Mouse (Mus musculus) heart, postnatal 0 days (tissue): ENCODE measurements around the gene Cep95. TPM values are rescaled to one million over a fixed set of nuclear protein-coding genes. Genes with fewer than 3 reads are reported as not detected.
A peak's percentile ranks its signal among the peaks of the same experiment; 100 is the strongest.

Experiments
- ATAC-seq: fragments of 200-750 bp; cut with Nextera tagmentation; 2 replicates; pipeline ENCODE4 v1.8.0; 2017; ENCODE audit warnings: low read depth, moderate number of reproducible peaks, moderate library complexity; ENCODE audit not compliant: insufficient read depth
- DNase-seq: peaks from one replicate; pipeline ENCODE4 v3.0.0-alpha.2; 2016; ENCODE audit warnings: low spot score
- H3K27ac ChIP-seq: fragments of 300-500 bp; sonication (generic); 2 replicates; pipeline ENCODE4 v1.5.1; 2014; ENCODE audit warnings: low read depth, mild to moderate bottlenecking
- H3K27me3 ChIP-seq: fragments of 300-500 bp; sonication (generic); 2 replicates; pipeline ENCODE4 v1.6.1; 2014; ENCODE audit warnings: low read length, mixed read lengths; ENCODE audit not compliant: control insufficient read depth, insufficient read depth
- H3K36me3 ChIP-seq: fragments of 300-500 bp; sonication (generic); replicated peaks from 2 replicates; pipeline ENCODE4 v1.6.1; 2014; ENCODE audit warnings: low read length, mixed read lengths; ENCODE audit not compliant: control insufficient read depth, insufficient read depth
- H3K4me1 ChIP-seq: fragments of 300-500 bp; sonication (generic); 2 replicates; pipeline ENCODE4 v1.6.1; 2014; ENCODE audit warnings: antibody characterized with exemption; ENCODE audit not compliant: control insufficient read depth, insufficient read depth
- H3K4me2 ChIP-seq: fragments of 300-500 bp; sonication (generic); 2 replicates; pipeline ENCODE4 v1.6.1; 2014; ENCODE audit warnings: low read depth, mild to moderate bottlenecking, low read length, moderate library complexity
- H3K4me3 ChIP-seq: fragments of 300-500 bp; sonication (generic); 2 replicates; pipeline ENCODE4 v1.5.1; 2014; ENCODE audit warnings: low read depth, low read length
- H3K9ac ChIP-seq: fragments of 300-500 bp; sonication (generic); replicated peaks from 2 replicates; pipeline ENCODE4 v1.6.1; 2014; ENCODE audit warnings: low read depth, low read length, mixed read lengths
- H3K9me3 ChIP-seq: fragments of 300-500 bp; sonication (generic); replicated peaks from 2 replicates; pipeline ENCODE4 v1.6.1; 2016; ENCODE audit warnings: low read length; ENCODE audit not compliant: control insufficient read depth
- CTCF ChIP-seq: IDR thresholded peaks from 2 replicates; pipeline ENCODE4 v1.5.1; 2016; ENCODE audit warnings: antibody characterized with exemption, control low read depth, low read depth
- EP300 ChIP-seq: IDR thresholded peaks from 2 replicates; pipeline ENCODE4 v1.6.1; 2016; ENCODE audit warnings: antibody characterized with exemption, low read depth
- WGBS: fragments of 180-500 bp; shearing (Covaris S2); extraction: QIAGEN DNeasy Blood & Tissue Kit; methylation state at CpG from one replicate; pipeline ENCODE4 v1.1.7; 2014; 5-methylcytosine and 5-hydroxymethylcytosine counted together
- microRNA-seq: library from miRNA; unstranded; fragments of <30 nt; microRNA quantifications from one replicate; pipeline ENCODE4, GENCODE M21; 2016
- polyA plus RNA-seq: library from polyadenylated mRNA; unstranded; fragments of >200 nt; fragmentation: Nextera tagmentation; extraction: Ambion mirVana; gene quantifications from 2 replicates; pipeline ENCODE4 v1.2.1, GENCODE M21; 2015
- total RNA-seq: library from RNA; depleted of rRNA; stranded (reverse); fragments of >200 nt; gene quantifications from 2 replicates; pipeline ENCODE4 v1.2.3, GENCODE M21; 2014; ENCODE audit warnings: low replicate concordance; rRNA removed

Gene Cep95
- total and polyA plus RNA-seq, 2 experiments from 2014 or later = 4.8 to 8.2 TPM

DNA sequence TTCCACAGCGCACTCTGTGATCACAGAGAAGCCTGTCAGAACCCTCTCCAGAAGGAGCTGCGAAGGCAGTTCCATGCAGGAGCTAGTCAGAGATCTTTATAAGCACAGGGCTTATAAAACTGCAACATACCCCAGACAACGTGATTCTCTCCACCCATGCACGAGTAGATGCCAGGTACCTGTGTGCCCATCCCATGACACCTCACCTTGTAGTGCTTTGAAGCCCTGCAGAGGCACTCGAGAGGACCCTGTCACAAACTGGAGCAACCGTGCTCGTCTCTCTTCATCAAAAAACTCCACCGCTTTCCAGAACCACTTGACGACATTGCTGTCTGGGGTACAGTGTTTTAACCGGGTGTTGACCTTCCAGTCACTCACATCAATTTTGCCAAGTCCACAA is 35.4 kb downstream of the Cep95 start:
- H3K4me2 ChIP-seq = no peak overlapping the region
- H3K27me3 ChIP-seq = no peaks in the 10 kb centered on the region
- H3K27ac ChIP-seq = no peak overlapping the region
- no peak for ATAC-seq
- DNase-seq = no peak
- H3K4me3 ChIP-seq = no peak overlapping the region
- 79% methylated on average over 10 of the region's 10 CpGs for WGBS
- no peaks in the 10 kb centered on the region for H3K4me1 ChIP-seq
- peaks cover 76% of the 10 kb centered on the region for H3K36me3 ChIP-seq
- H3K9me3 ChIP-seq = no peaks in the 10 kb centered on the region
- no peak overlapping the region for H3K9ac ChIP-seq
- TF ChIP-seq EP300 (no peak), CTCF (no peak)

DNA sequence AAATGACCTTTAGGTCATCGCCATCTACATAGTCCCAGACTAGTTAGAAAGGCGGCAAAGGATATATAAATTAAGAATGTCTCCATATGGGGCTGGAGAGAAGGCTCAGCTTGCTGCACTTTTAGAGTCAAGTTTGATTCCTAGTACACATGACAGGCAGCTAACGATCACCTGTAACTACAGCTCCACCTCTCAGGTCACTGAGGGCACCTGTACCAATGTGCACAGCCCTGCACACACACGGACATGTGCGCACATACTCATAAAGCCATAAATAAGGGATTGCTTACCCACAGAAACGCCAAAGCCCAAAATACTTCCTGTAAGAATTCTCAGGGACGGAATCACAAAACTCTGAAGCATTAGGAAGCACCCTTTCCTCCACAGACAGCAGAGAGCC is 39.0 kb downstream of the Cep95 start:
- DNase-seq (no peak), ATAC-seq (no peak)
- Histone ChIP-seq H3K9me3 (no peaks in the 10 kb centered on the region), H3K9ac (no peak overlapping the region), H3K4me3 (no peak overlapping the region), H3K4me1 (peaks cover 5% of the 10 kb centered on the region; the same call in 1 of the 2 replicates), H3K27me3 (no peaks in the 10 kb centered on the region), H3K36me3 (peaks cover 79% of the 10 kb centered on the region), H3K4me2 (no peak overlapping the region), H3K27ac (no peak overlapping the region)
- 94% methylated on average over 7 of the region's 7 CpGs for WGBS
- no peak for TF ChIP-seq EP300
- TF ChIP-seq CTCF = no peak

DNA sequence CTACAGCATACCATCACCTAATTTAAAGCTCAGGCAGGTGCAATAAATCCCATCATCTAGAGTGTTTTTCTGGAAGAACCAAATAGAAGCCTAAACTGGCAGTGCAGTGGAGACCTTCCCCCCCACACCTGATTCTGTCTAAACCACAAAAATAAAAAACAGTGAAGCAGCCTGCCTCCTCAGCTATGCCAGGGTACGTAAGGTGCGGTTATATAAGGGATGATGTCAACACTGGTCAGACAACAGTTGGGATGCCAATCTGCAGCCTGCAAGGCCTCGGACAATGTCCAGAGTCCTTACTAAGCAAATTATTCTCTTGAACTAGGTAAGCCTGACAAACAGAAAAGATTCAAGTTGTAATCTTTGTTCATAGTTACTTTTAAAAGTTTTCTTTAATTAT is 53.0 kb downstream of the Cep95 start:
- no peaks in the 10 kb centered on the region for H3K4me1 ChIP-seq
- TF ChIP-seq CTCF (no peak), EP300 (no peak)
- H3K4me3 ChIP-seq = no peak overlapping the region
- H3K9ac ChIP-seq = no peak overlapping the region
- DNase-seq (no peak), ATAC-seq (no peak)
- H3K27ac ChIP-seq = no peak overlapping the region
- WGBS = 90% methylated on average over 3 of the region's 3 CpGs
- H3K4me2 ChIP-seq = no peak overlapping the region
- peaks cover 52% of the 10 kb centered on the region for H3K36me3 ChIP-seq
- H3K27me3 ChIP-seq = no peaks in the 10 kb centered on the region
- no peaks in the 10 kb centered on the region for H3K9me3 ChIP-seq

DNA sequence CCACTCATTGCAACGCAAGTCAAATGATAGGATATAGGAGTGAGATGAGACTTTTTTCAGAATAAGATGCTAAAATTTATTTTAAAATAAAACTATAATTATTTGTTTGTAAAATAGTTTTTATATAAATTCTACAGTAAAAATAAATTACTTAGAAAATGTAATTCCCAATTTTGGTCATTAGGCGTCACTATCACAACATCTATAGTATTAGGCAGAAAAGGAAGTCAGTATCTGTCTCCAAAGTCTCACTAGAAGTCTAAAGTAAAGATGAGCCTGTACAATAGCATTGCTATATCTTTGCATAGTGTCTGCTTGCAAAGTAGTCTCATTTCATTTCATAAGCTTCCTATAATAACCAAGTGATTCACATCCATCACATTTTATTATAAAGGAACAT is 62.4 kb downstream of the Cep95 start:
- peaks cover 54% of the 10 kb centered on the region for H3K36me3 ChIP-seq
- H3K4me2 ChIP-seq = no peak overlapping the region
- no peaks in the 10 kb centered on the region for H3K4me1 ChIP-seq
- 55% methylated on average over 2 of the region's 2 CpGs for WGBS
- H3K27ac ChIP-seq = no peak overlapping the region
- peak; percentile 30 for DNase-seq
- no peak overlapping the region for H3K4me3 ChIP-seq
- no peak overlapping the region for H3K9ac ChIP-seq
- TF ChIP-seq CTCF (peak; percentile 45), EP300 (no peak)
- no peaks in the 10 kb centered on the region for H3K27me3 ChIP-seq
- no peak for ATAC-seq
- H3K9me3 ChIP-seq = no peaks in the 10 kb centered on the region

Small RNAs within 50 kb of the gene (microRNA-seq; reads per million reads assigned to microRNA genes)
- gene Gm25994 (not detected), gene Mir3064 (7.5 reads per million, percentile 27 among the genes with 10 or more reads in this experiment)

Other genes starting within 250 kb of the Cep95 start
- 23.7 and 37.4 TPM in 2 replicates for gene Tex2, start 175.8 kb upstream of the Cep95 start, total RNA-seq
- gene Tex2, start 175.8 kb upstream of the Cep95 start, polyA plus RNA-seq = 14.0 and 14.5 TPM in 2 replicates
- gene Pecam1, start 38.6 kb upstream of the Cep95 start, total RNA-seq = 126 and 153 TPM in 2 replicates
- gene Pecam1, start 38.6 kb upstream of the Cep95 start, polyA plus RNA-seq = 59.4 and 63.2 TPM in 2 replicates
- gene Milr1, start 38.0 kb upstream of the Cep95 start, total RNA-seq = 0.15 TPM in 1 of 2 replicates, not detected in the other
- gene Milr1, start 38.0 kb upstream of the Cep95 start, polyA plus RNA-seq = 0.58 and 0.83 TPM in 2 replicates
- 1.1 and 6.3 TPM in 2 replicates for gene Polg2, start 9.7 kb upstream of the Cep95 start, total RNA-seq
- gene Polg2, start 9.7 kb upstream of the Cep95 start, polyA plus RNA-seq = 6.5 and 7.2 TPM in 2 replicates
- 267 and 282 TPM in 2 replicates for gene Ddx5, start 67 bp upstream of the Cep95 start, total RNA-seq
- 165 and 173 TPM in 2 replicates for gene Ddx5, start 67 bp upstream of the Cep95 start, polyA plus RNA-seq
- gene Smurf2, start 131.5 kb downstream of the Cep95 start, total RNA-seq = 26.2 and 34.8 TPM in 2 replicates
- 7.4 and 7.9 TPM in 2 replicates for gene Smurf2, start 131.5 kb downstream of the Cep95 start, polyA plus RNA-seq
- 177 and 180 TPM in 2 replicates for gene Kpna2, start 210.3 kb downstream of the Cep95 start, total RNA-seq
- 109 and 124 TPM in 2 replicates for gene Kpna2, start 210.3 kb downstream of the Cep95 start, polyA plus RNA-seq
- gene 1810010H24Rik, start 236.4 kb downstream of the Cep95 start, total RNA-seq = 1.7 and 4.0 TPM in 2 replicates
- gene 1810010H24Rik, start 236.4 kb downstream of the Cep95 start, polyA plus RNA-seq = 2.6 and 3.4 TPM in 2 replicates